Mouse (Mus musculus) heart, adult 2 months (tissue): ENCODE measurements around the gene Cr2.

Source experiments
- CTCF ChIP-seq: fragments of 200-600 bp; IDR thresholded peaks from 2 replicates; pipeline ENCODE4 v1.8.1; 2022; ENCODE audit warnings: antibody characterized with exemption, mild to moderate bottlenecking, moderate library complexity
- POLR2A ChIP-seq: fragments of 200-500 bp; IDR thresholded peaks from 2 replicates; pipeline ENCODE4 v1.6.1; 2011; ENCODE audit warnings: mild to moderate bottlenecking, low read depth, low read length, control low read depth; ENCODE audit not compliant: insufficient read depth

GRCm38 (mm10) chr1:195184746-195185145, 8.2 kb upstream of the Cr2 start:
- TF ChIP-seq POLR2A: no peak
- no peak for TF ChIP-seq CTCF
